Mouse (Mus musculus): ENCODE results near the gene Cabp7.

Cabp7 gene

GRCm38 (mm10) chr11:4746733-4747132 lies at the start of gene Cabp7:
Gene Cabp7, minus strand, starts transcription at chr11:4746778.
- DNase-seq, result no peak

- no peak for DNase-seq
These were observed 46.4 kb upstream of the Cabp7 start for GRCm38 (mm10) chr11:4793006-4793405.

DNA sequence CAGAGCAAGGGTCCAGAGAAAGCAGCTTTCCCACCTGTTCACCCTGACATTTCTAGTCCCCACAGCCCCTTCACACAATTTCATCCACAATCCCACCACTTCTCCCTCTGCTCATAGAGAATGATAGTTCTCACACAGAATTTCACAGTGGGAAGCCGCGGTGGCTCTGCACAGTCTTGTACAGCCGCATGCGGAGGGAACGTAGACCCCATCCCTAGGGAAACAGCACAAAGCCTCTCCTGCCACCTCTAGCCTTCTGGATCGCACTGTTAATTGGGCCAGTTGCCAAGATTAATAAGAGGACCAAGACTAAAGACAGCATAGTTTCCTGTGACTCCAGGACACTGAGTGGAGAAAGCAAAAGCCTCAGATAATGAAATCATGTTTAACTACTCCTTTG lies 45.0 kb upstream of the Cabp7 start:
- DNase-seq, result no peak

- DNase-seq, result no peak
These were observed 43.1 kb upstream of the Cabp7 start for GRCm38 (mm10) chr11:4789691-4790090.

DNA sequence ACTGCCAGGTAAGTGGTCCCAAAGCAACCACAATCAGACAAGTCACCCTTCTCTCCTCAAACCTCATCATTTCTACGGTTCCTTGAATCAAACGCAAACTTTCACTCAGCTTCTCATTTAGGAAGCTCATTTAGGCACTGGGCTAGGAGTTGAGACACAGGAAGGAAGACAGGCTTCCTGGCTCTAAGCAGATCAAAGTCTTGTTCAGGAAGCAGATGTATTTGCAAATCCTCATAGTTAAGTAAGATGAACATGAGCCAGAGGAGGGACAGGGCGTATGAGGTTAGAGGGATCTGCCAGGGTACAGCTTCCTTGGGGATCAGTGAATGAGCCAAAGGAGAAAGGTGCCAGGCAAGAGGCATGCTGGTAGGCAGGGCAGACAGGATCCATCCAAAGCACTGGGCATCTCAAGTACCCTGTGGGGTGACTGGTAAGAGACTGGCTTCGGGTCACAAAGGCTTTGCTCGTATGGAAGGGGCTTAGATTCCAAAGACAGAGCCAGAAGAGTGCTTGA lies 38.1 kb upstream of the Cabp7 start:
- DNase-seq, result no peak

DNA sequence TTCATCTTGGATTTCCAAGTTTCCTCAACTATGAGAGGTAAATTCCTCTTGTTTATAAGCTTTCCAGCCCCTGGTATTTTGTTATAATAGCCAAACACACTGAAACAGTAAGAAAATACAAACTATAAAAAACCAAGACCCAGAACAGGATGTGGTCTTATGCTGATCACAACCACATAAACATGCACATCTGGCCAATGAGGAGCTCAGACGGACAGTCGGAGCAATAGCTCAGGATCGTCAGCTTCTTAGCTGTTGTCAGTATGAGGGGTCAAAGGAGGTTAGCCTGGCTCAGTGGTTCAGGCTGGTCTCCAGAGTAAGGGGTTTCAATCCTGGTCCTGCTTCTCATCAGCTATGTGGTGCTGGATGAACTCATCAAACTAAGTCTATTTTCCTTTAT lies 36.5 kb upstream of the Cabp7 start:
- no peak for DNase-seq

GRCm38 (mm10) chr11:4780927-4781326 lies 34.3 kb upstream of the Cabp7 start:
- DNase-seq, result no peak

DNA sequence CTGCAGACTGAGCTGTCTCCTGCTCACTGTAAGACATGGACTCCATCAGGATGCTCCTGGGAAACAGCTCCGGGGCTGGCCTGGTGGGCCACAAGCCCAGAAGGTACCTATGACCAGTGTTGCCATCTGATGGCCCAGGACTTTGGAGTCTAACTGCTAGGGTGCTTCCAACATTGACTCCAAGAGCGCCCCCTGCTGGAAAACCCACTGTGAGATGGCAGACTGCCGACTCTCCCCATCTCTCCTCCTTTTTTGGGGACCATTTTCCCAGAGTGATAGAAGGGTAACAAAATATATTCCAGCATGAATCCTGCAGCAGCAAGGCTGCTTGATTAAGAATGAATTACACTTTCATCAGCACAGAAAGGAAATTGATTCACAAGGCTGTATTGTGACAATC lies 26.3 kb upstream of the Cabp7 start:
- DNase-seq, result peak; percentile 77

DNA sequence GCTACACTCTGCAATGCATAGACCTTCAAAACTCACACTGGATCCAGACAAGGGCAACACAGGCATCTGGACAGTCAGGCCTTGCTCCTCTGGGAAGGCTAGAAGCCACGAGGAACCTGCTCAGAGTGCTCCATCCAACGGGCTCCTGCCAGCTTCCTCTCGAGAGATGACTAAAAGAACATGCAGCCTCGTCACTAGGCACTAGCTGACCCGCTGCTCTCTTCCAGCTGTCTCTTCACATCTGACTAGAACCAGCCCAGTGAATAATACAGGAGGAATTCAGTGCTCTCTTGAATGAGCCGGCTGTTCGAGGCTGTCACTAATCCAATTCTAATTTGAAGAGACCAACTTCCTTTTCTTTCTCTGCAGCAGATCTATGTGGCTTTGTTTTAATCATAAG lies 25.2 kb upstream of the Cabp7 start:
- DNase-seq, result no peak

DNA sequence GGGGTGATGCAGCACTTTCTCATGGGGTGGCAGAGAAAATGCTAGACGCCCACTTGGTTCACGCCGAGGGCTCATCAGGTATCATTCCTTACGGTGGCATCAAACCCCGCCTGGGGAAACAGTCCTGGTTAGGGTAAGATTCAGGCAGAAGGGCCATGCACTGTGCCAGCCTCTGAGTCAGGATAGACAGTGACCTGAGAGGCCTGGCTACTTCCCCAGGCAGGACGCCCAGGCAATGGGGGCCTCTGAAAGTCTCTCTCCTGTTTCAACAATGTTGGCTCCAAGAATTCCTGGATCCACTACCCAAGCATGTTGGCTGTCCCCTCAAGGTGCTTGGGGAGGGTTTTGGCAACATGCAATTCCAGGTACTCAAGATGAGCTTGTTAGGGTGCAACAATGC lies 23.3 kb upstream of the Cabp7 start:
- DNase-seq, result no peak

- DNase-seq, result no peak
These were observed 22.7 kb upstream of the Cabp7 start for GRCm38 (mm10) chr11:4769293-4769692.

DNA sequence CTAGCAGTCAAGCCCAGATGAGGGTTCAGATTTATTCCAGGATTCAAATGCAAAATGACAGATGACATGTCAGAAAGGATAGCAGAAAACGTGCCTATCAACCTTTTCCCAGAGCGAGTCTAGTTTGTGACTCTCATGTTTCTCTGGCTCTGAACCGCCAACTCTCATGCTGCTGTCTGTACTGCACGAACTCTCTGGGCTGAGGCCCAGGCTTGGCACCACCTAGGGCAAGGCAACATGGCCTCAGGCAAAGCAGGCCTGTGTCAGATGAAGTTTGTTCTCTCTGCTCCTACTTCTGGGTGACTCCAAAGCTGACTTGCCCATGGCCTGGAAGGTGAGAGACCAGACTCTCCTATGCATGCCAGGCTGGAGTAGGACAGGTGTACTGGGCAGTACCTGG lies 21.8 kb upstream of the Cabp7 start:
- no peak for DNase-seq

- no peak for DNase-seq
These were observed 17.9 kb upstream of the Cabp7 start for GRCm38 (mm10) chr11:4764476-4764875.

DNA sequence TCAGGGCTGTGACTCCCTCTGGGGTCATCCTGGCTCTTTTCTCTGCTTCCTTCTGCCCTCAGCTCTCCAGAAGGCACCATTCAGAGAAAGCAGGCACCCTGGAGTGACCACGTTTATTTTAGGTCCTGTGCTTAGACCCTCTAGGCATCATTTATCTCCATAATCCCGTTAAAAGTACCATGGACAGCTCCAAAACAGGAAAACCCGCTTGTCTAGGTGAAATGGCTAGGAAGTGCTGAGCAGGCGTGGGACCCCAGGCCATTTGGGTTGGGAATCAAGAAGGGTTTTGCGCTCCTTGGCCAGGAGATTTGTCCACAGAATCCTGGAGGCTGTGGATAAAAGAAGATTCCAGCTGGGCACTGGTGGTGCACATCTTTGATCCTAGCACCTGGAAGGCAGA lies 17.1 kb upstream of the Cabp7 start:
- no peak for DNase-seq

- no peak for DNase-seq
These were observed 15.9 kb upstream of the Cabp7 start for GRCm38 (mm10) chr11:4762511-4762910.

- no peak for DNase-seq
These were observed 15.4 kb upstream of the Cabp7 start for GRCm38 (mm10) chr11:4761991-4762390.

GRCm38 (mm10) chr11:4760438-4760837 lies 13.9 kb upstream of the Cabp7 start:
- no peak for DNase-seq

GRCm38 (mm10) chr11:4757789-4758158 lies 11.2 kb upstream of the Cabp7 start:
- no peak for DNase-seq

DNA sequence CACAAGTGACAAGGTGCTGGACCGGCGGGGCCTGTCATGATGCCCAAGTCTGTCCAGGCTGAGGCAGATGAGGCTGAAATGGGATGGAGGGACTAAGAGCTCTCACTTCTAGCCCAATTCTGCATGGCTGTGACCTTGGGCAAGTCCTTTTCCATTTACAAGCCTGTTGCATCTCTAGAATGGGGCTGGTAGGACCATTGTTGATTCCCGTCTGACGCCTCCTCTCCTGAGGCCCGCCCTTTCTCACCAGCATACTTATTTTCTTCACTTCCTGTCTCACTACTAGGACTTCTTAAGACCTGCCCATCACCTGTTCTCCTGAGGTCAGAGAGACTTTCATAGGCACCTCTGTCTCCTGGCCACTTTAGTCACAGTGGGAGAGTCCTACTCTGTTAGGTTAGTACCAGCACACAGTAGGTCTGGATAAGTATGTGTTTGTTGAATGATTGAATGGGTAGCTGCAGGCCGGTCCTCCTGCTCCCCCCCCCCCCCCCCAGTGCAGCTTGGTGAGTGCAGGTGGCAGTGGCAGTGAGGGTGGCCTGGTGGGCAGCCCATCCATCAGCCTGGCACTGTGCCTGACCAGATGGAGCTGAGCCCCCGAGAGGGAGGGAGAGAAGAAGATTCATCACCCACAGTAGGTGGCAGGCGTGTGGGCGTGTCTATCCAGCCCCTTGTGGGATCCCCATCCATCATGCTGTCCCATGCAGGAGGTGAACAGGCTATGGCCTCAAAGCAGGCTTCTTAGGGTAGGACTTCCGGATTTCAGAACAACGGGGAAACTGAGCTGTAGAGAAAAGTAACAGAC lies 10.6 kb upstream of the Cabp7 start:
- DNase-seq, result no peak

- DNase-seq, result no peak
These were observed 9.9 kb upstream of the Cabp7 start for GRCm38 (mm10) chr11:4756460-4756859.

DNA sequence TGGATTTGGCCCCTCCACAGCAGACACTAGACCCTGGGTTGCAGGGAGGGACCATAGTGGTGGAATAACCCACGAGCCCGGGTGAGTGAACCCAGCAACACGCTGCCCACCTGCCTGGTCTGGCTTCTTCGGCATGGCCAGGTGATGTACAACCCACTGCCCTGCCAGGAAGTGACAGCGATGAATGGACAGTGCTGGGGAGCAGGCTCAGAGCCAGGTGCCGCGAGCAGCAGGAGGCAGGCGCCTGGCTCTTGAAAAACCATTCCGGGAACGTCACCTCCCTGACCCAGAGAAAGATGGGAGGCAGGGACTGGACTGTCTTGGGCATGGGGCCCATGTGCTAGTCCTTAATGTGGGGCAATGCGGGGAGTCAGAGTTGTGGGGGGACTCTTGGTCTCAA lies 8.3 kb upstream of the Cabp7 start:
- no peak for DNase-seq

DNA sequence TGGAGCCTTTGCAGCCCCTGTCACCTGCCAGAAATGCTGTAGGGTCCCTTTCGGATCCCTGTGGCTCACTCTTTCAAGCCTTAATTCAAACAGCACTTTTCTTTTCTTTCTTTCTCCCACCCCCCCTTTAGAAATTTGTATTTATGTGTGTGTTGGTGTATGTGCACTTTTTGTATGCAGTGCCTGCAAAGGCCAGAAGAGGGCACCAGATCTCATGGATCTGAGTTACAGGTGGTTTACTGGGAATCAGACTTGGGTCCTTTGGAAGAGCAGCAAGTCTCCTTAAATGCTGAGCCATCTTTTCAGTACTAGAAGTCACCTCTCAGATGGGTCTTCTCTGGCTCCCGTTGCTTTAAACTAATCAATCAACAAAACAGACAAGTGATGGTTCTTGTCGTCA lies 7.5 kb upstream of the Cabp7 start:
- no peak for DNase-seq

GRCm38 (mm10) chr11:4752836-4753235 lies 6.3 kb upstream of the Cabp7 start:
- DNase-seq, result no peak

- DNase-seq, result peak; percentile 72
These were observed 3.7 kb upstream of the Cabp7 start for GRCm38 (mm10) chr11:4750263-4750662.

DNA sequence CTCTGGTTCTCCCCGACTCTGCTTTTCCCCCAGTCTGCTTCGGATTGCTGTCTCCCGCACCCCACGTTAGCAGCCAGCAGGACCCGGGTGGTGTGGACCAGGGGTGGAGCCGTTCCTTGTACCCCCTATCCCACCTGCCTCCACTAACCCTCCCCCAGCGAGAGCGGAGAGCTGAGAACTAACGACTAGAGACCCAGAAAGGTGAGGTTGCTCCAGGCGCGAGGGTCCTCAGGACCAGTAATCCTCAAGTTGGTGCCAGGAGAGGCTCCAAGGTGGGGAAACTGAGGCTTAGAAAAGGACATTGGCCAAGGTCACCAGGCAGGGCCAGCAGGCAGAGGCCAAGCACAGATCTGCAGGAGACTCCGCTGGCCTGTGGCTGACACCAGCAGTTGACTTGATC lies 707 bp upstream of the Cabp7 start:
- DNase-seq, result no peak

Measured in liver (tissue).